Mouse (Mus musculus) brain, embryonic 14.5 days (tissue): Measurements from ENCODE around the gene H6pd.

Experiments
- CTCF ChIP-seq: fragments of 200-500 bp; IDR thresholded peaks from 2 replicates; pipeline ENCODE4 v1.5.1; 2012; ENCODE audit warnings: inconsistent platforms, mild to moderate bottlenecking, moderate library complexity, borderline replicate concordance; ENCODE audit not compliant: insufficient read depth, insufficient read length; ENCODE audit errors: extremely low read depth
- POLR2A ChIP-seq: fragments of 200-500 bp; IDR thresholded peaks from 2 replicates; pipeline ENCODE4 v1.6.1; 2012; ENCODE audit warnings: mild to moderate bottlenecking, inconsistent platforms, borderline replicate concordance; ENCODE audit not compliant: poor library complexity, insufficient read depth, insufficient read length, severe bottlenecking; ENCODE audit errors: extremely low read depth

GRCm38 (mm10) chr4:150015436-150015835 is 6.6 kb upstream of the H6pd start:
- no peak for TF ChIP-seq POLR2A
- TF ChIP-seq CTCF, result no peak
